Mouse (Mus musculus) hindbrain, embryonic 13.5 days (tissue): Measurements from ENCODE around the gene Tmc3. TPM values are rescaled to one million over a fixed set of nuclear protein-coding genes. Genes with fewer than 3 reads are reported as not detected.
A peak's percentile ranks its signal among the peaks of the same experiment; 100 is the strongest.

Experiments used
- ATAC-seq: fragments of 200-750 bp; cut with Nextera tagmentation; 2 replicates; pipeline ENCODE4 v1.8.0; 2017; ENCODE audit warnings: moderate TSS enrichment; ENCODE audit not compliant: low FRiP score
- H3K27ac ChIP-seq: fragments of 300-500 bp; sonication (generic); 2 replicates; pipeline ENCODE4 v1.5.1; 2015; ENCODE audit warnings: inconsistent platforms, mild to moderate bottlenecking, moderate library complexity
- H3K27me3 ChIP-seq: fragments of 300-500 bp; sonication (generic); 2 replicates; pipeline ENCODE4 v1.6.1; 2015; ENCODE audit warnings: mild to moderate bottlenecking, inconsistent platforms
- H3K36me3 ChIP-seq: fragments of 300-500 bp; sonication (generic); 2 replicates; pipeline ENCODE4 v1.6.1; 2015; ENCODE audit warnings: mild to moderate bottlenecking, inconsistent platforms
- H3K4me1 ChIP-seq: fragments of 300-500 bp; sonication (generic); replicated peaks from 2 replicates; pipeline ENCODE4 v1.6.1; 2015; ENCODE audit warnings: inconsistent platforms
- H3K4me2 ChIP-seq: fragments of 300-500 bp; sonication (generic); 2 replicates; pipeline ENCODE4 v1.6.1; 2015; ENCODE audit warnings: inconsistent platforms, mild to moderate bottlenecking, moderate library complexity
- H3K4me3 ChIP-seq: fragments of 300-500 bp; sonication (generic); 2 replicates; pipeline ENCODE4 v1.5.1; 2015; ENCODE audit warnings: mild to moderate bottlenecking, inconsistent platforms
- H3K9ac ChIP-seq: fragments of 300-500 bp; sonication (generic); 2 replicates; pipeline ENCODE4 v1.6.1; 2015; ENCODE audit warnings: mild to moderate bottlenecking, inconsistent platforms
- H3K9me3 ChIP-seq: fragments of 300-500 bp; sonication (generic); 2 replicates; pipeline ENCODE4 v1.6.1; 2016; ENCODE audit warnings: inconsistent platforms
- WGBS: fragments of 180-500 bp; shearing (Covaris S2); methylation state at CpG from one replicate; pipeline ENCODE4 v1.1.7; 2015; 5-methylcytosine and 5-hydroxymethylcytosine counted together
- polyA plus RNA-seq: library from polyadenylated mRNA; unstranded; fragments of >200 nt; fragmentation: Nextera tagmentation; extraction: Ambion mirVana; gene quantifications from 2 replicates; pipeline ENCODE4 v1.2.1, GENCODE M21; 2015

The Tmc3 gene
- polyA plus RNA-seq, 1 experiment from 2014 or later: 0.39 TPM

- Histone ChIP-seq H3K27ac (no peak overlapping the region), H3K9me3 (no peaks in the 10 kb centered on the region), H3K4me1 (no peaks in the 10 kb centered on the region), H3K9ac (no peak overlapping the region), H3K36me3 (no peaks in the 10 kb centered on the region), H3K4me3 (no peak overlapping the region), H3K27me3 (no peaks in the 10 kb centered on the region), H3K4me2 (no peak overlapping the region)
- ATAC-seq: no peak
- 100% methylated on average over 2 of the region's 2 CpGs for WGBS
Measured at GRCm38 (mm10) chr7:83606796-83607195, 22.1 kb downstream of the Tmc3 start.

- Histone ChIP-seq H3K9me3 (no peaks in the 10 kb centered on the region), H3K4me2 (no peak overlapping the region), H3K4me1 (no peaks in the 10 kb centered on the region), H3K27ac (no peak overlapping the region), H3K36me3 (no peaks in the 10 kb centered on the region), H3K27me3 (no peaks in the 10 kb centered on the region), H3K9ac (no peak overlapping the region), H3K4me3 (no peak overlapping the region)
- WGBS: 96% methylated on average over 4 of the region's 4 CpGs
- no peak for ATAC-seq
Measured at GRCm38 (mm10) chr7:83609891-83610290, 25.2 kb downstream of the Tmc3 start.

GRCm38 (mm10) chr7:83611886-83612285 lies 27.2 kb downstream of the Tmc3 start:
- H3K4me1 ChIP-seq: no peaks in the 10 kb centered on the region
- no peak for ATAC-seq
- no peak overlapping the region for H3K27ac ChIP-seq
- H3K36me3 ChIP-seq: no peaks in the 10 kb centered on the region
- no peak overlapping the region for H3K4me3 ChIP-seq
- no peak overlapping the region for H3K9ac ChIP-seq
- H3K27me3 ChIP-seq: no peaks in the 10 kb centered on the region
- no peaks in the 10 kb centered on the region for H3K9me3 ChIP-seq
- WGBS: 93% methylated on average over 1 of the region's 1 CpGs
- no peak overlapping the region for H3K4me2 ChIP-seq

- no peaks in the 10 kb centered on the region for H3K36me3 ChIP-seq
- no peak for ATAC-seq
- no peak overlapping the region for H3K27ac ChIP-seq
- H3K4me3 ChIP-seq: no peak overlapping the region
- 97% methylated on average over 3 of the region's 3 CpGs for WGBS
- H3K9ac ChIP-seq: no peak overlapping the region
- H3K27me3 ChIP-seq: no peaks in the 10 kb centered on the region
- H3K9me3 ChIP-seq: no peaks in the 10 kb centered on the region
- no peak overlapping the region for H3K4me2 ChIP-seq
- no peaks in the 10 kb centered on the region for H3K4me1 ChIP-seq
Measured at GRCm38 (mm10) chr7:83615272-83615671, 30.5 kb downstream of the Tmc3 start.

- H3K27ac ChIP-seq: no peak overlapping the region
- no peak for ATAC-seq
- H3K4me2 ChIP-seq: no peak overlapping the region
Measured at GRCm38 (mm10) chr7:83615815-83616214, 31.1 kb downstream of the Tmc3 start.

GRCm38 (mm10) chr7:83616268-83616667 lies 31.5 kb downstream of the Tmc3 start:
- no peak overlapping the region for H3K4me2 ChIP-seq
- H3K27ac ChIP-seq: no peak overlapping the region
- H3K4me1 ChIP-seq: no peaks in the 10 kb centered on the region
- ATAC-seq: no peak
- H3K4me3 ChIP-seq: no peak overlapping the region
- H3K36me3 ChIP-seq: no peaks in the 10 kb centered on the region
- no peak overlapping the region for H3K9ac ChIP-seq
- H3K27me3 ChIP-seq: no peaks in the 10 kb centered on the region
- no peaks in the 10 kb centered on the region for H3K9me3 ChIP-seq
- 86% methylated on average over 3 of the region's 3 CpGs for WGBS

More at GRCm38 (mm10) chr7:83615815-83616214, 31.1 kb downstream of the Tmc3 start:
- H3K9me3 ChIP-seq: no peaks in the 10 kb centered on the region
- no peak overlapping the region for H3K4me3 ChIP-seq
- no peaks in the 10 kb centered on the region for H3K27me3 ChIP-seq
- H3K9ac ChIP-seq: no peak overlapping the region
- no peaks in the 10 kb centered on the region for H3K4me1 ChIP-seq
- WGBS: 89% methylated on average over 8 of the region's 8 CpGs
- H3K36me3 ChIP-seq: no peaks in the 10 kb centered on the region

GRCm38 (mm10) chr7:83618709-83619108 lies 34.0 kb downstream of the Tmc3 start:
- Histone ChIP-seq H3K27me3 (no peaks in the 10 kb centered on the region), H3K4me2 (no peak overlapping the region), H3K36me3 (no peaks in the 10 kb centered on the region), H3K9me3 (no peaks in the 10 kb centered on the region), H3K4me3 (no peak overlapping the region), H3K4me1 (no peaks in the 10 kb centered on the region), H3K27ac (no peak overlapping the region), H3K9ac (no peak overlapping the region)
- 80% methylated on average over 1 of the region's 1 CpGs for WGBS
- ATAC-seq: no peak

- Histone ChIP-seq H3K9ac (no peak overlapping the region), H3K4me1 (no peaks in the 10 kb centered on the region), H3K27ac (no peak overlapping the region), H3K9me3 (no peaks in the 10 kb centered on the region), H3K4me2 (no peak overlapping the region), H3K27me3 (no peaks in the 10 kb centered on the region), H3K4me3 (no peak overlapping the region), H3K36me3 (0 out of 2 replicates have a peak, but pooled peaks cover 3% of the 10 kb centered on the region)
- ATAC-seq: no peak
- 95% methylated on average over 6 of the region's 6 CpGs for WGBS
Measured at GRCm38 (mm10) chr7:83622582-83622981, 37.9 kb downstream of the Tmc3 start.

- H3K4me1 ChIP-seq: no peaks in the 10 kb centered on the region
- WGBS: 77% methylated on average over 1 of the region's 1 CpGs
Measured at GRCm38 (mm10) chr7:83624065-83624464, 39.3 kb downstream of the Tmc3 start.

GRCm38 (mm10) chr7:83626557-83627257 lies 42.0 kb downstream of the Tmc3 start:
- no peak for ATAC-seq
- Histone ChIP-seq H3K9me3 (no peaks in the 10 kb centered on the region), H3K4me1 (peaks cover 9% of the 10 kb centered on the region), H3K27me3 (no peaks in the 10 kb centered on the region), H3K4me2 (no peak overlapping the region), H3K4me3 (no peak overlapping the region), H3K9ac (no peak overlapping the region), H3K27ac (no peak overlapping the region), H3K36me3 (0 out of 2 replicates have a peak, but pooled peaks cover 3% of the 10 kb centered on the region)
- WGBS: 92% methylated on average over 8 of the region's 8 CpGs

More at GRCm38 (mm10) chr7:83624065-83624464, 39.3 kb downstream of the Tmc3 start:
- Histone ChIP-seq H3K9me3 (no peaks in the 10 kb centered on the region), H3K27me3 (no peaks in the 10 kb centered on the region), H3K9ac (no peak overlapping the region), H3K4me2 (no peak overlapping the region), H3K4me3 (no peak overlapping the region), H3K36me3 (0 out of 2 replicates have a peak, but pooled peaks cover 3% of the 10 kb centered on the region), H3K27ac (no peak overlapping the region)
- ATAC-seq: no peak

GRCm38 (mm10) chr7:83627369-83627768 lies 42.6 kb downstream of the Tmc3 start:
- Histone ChIP-seq H3K9me3 (no peaks in the 10 kb centered on the region), H3K27ac (no peak overlapping the region), H3K4me1 (peaks cover 14% of the 10 kb centered on the region), H3K27me3 (no peaks in the 10 kb centered on the region), H3K4me3 (no peak overlapping the region), H3K4me2 (no peak overlapping the region), H3K9ac (no peak overlapping the region), H3K36me3 (0 out of 2 replicates have a peak, but pooled peaks cover 3% of the 10 kb centered on the region)
- 88% methylated on average over 4 of the region's 4 CpGs for WGBS
- no peak for ATAC-seq

GRCm38 (mm10) chr7:83631073-83631827 lies 46.5 kb downstream of the Tmc3 start:
- Histone ChIP-seq H3K9ac (peak overlapping the region; percentile 76), H3K4me3 (peak overlapping the region; percentile 61), H3K27me3 (no peaks in the 10 kb centered on the region), H3K4me2 (peak overlapping the region; percentile 75), H3K36me3 (no peaks in the 10 kb centered on the region), H3K9me3 (no peaks in the 10 kb centered on the region), H3K4me1 (peaks cover 33% of the 10 kb centered on the region), H3K27ac (peak overlapping the region; percentile 84)
- ATAC-seq: peak; percentile 84
- WGBS: 14% methylated on average over 11 of the region's 11 CpGs
